Mouse (Mus musculus) heart, embryonic 11.5 days (tissue): ENCODE data around the gene Trmt2b. TPM values are rescaled to one million over a fixed set of nuclear protein-coding genes. Genes with fewer than 3 reads are reported as not detected.
"Not testable (repeated sequence)": the region's sequence is repeated elsewhere in the genome, so short reads cannot be mapped to it uniquely, and the experiment has no call there.

Source experiments
- ATAC-seq: fragments of 200-750 bp; cut with Nextera tagmentation; replicated peaks from 2 replicates; pipeline ENCODE4 v1.8.0; 2017; ENCODE audit warnings: moderate library complexity; ENCODE audit not compliant: insufficient number of reproducible peaks, low FRiP score, low TSS enrichment
- H3K27ac ChIP-seq: fragments of 300-500 bp; sonication (generic); 2 replicates; pipeline ENCODE4 v1.5.1; 2014; ENCODE audit warnings: mild to moderate bottlenecking, low read depth, low read length
- H3K27me3 ChIP-seq: fragments of 300-500 bp; sonication (generic); 2 replicates; pipeline ENCODE4 v1.6.1; 2014; ENCODE audit warnings: mild to moderate bottlenecking, low read length, mixed read lengths; ENCODE audit not compliant: control insufficient read depth, insufficient read depth
- H3K36me3 ChIP-seq: fragments of 300-500 bp; sonication (generic); 2 replicates; pipeline ENCODE4 v1.6.1; 2014; ENCODE audit warnings: mild to moderate bottlenecking, low read length, moderate library complexity, mixed read lengths; ENCODE audit not compliant: control insufficient read depth, insufficient read depth
- H3K4me1 ChIP-seq: fragments of 300-500 bp; sonication (generic); 2 replicates; pipeline ENCODE4 v1.6.1; 2014; ENCODE audit warnings: low read length; ENCODE audit not compliant: control insufficient read depth, insufficient read depth
- H3K4me2 ChIP-seq: fragments of 300-500 bp; sonication (generic); 2 replicates; pipeline ENCODE4 v1.6.1; 2014; ENCODE audit warnings: mild to moderate bottlenecking, moderate library complexity
- H3K4me3 ChIP-seq: fragments of 300-500 bp; sonication (generic); 2 replicates; pipeline ENCODE4 v1.5.1; 2014; ENCODE audit warnings: low read depth, low read length
- H3K9ac ChIP-seq: fragments of 300-500 bp; sonication (generic); 2 replicates; pipeline ENCODE4 v1.6.1; 2014; ENCODE audit warnings: mild to moderate bottlenecking, low read depth, low read length, moderate library complexity
- H3K9me3 ChIP-seq: fragments of 300-500 bp; sonication (generic); replicated peaks from 2 replicates; pipeline ENCODE4 v1.6.1; 2016; ENCODE audit warnings: low read length; ENCODE audit not compliant: control insufficient read depth
- WGBS: fragments of 180-500 bp; shearing (Covaris S2); extraction: QIAGEN DNeasy Blood & Tissue Kit; methylation state at CpG from one replicate; pipeline ENCODE4 v1.1.7; 2014; ENCODE audit not compliant: insufficient replicate concordance; 5-methylcytosine and 5-hydroxymethylcytosine counted together
- polyA plus RNA-seq: library from polyadenylated mRNA; unstranded; fragments of >200 nt; fragmentation: Nextera tagmentation; extraction: Ambion mirVana; gene quantifications from 2 replicates; pipeline ENCODE4 v1.2.1, GENCODE M21; 2014

Gene Trmt2b
- 31.4 and 33.1 TPM in 2 replicates for polyA plus RNA-seq

DNA sequence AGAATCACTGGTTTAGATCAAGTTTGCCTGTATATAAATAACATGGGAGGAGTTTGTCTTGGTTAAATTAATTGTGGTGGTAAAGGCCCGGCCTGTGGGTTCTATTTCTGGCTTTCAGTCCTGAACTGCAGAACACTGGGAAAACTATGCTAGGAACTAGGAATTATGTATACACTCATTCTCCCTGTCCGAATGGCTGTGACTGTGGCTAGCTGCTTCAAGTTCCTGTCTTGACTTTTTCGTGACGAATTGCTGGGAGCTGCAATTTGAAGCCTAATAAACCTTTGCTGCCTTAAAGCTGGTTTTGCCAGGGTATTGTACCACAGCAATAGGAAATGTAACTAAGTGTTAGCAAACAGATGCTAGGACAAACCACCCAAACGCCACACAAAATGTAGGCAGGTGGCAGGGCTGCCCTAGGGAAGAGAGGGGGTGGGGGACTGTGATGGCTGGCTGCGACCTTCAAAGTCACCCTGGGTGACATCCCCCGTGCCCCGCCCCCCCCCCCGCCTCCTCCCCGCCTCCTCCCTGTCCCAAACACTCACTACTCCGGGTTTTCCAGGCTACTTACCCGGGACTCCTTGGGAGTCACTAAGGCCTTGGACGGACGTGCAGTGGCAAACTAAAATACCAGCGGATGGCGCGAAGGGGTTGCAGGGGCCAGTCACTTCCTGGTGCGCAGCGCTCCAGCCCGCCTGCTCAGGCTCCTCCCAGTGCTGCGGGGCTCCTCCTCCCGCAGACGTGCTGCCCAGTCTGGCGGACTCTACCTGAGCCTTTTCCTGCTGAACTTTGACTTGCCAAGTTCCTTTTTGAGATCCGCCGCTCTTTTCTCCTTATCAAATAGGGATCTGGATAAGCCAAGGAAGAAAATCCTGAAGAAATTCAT lies at the start of gene Trmt2b:
Trmt2b (minus strand) TSS at position 710 of the 886 bp plus-strand sequence.
- Histone ChIP-seq H3K27ac (peak within 1 kb of the TSS; percentile 87), H3K27me3 (no peaks in the 10 kb centered on the region), H3K4me1 (no peaks in the 10 kb centered on the region), H3K36me3 (no peaks in the 10 kb centered on the region), H3K4me3 (peak within 1 kb of the TSS; percentile 43), H3K4me2 (peak within 1 kb of the TSS; percentile 56), H3K9me3 (no peaks in the 10 kb centered on the region), H3K9ac (peak within 1 kb of the TSS; percentile 52)
- ATAC-seq: peak; percentile 86
- WGBS: 15% methylated on average over 19 of the region's 26 CpGs

DNA sequence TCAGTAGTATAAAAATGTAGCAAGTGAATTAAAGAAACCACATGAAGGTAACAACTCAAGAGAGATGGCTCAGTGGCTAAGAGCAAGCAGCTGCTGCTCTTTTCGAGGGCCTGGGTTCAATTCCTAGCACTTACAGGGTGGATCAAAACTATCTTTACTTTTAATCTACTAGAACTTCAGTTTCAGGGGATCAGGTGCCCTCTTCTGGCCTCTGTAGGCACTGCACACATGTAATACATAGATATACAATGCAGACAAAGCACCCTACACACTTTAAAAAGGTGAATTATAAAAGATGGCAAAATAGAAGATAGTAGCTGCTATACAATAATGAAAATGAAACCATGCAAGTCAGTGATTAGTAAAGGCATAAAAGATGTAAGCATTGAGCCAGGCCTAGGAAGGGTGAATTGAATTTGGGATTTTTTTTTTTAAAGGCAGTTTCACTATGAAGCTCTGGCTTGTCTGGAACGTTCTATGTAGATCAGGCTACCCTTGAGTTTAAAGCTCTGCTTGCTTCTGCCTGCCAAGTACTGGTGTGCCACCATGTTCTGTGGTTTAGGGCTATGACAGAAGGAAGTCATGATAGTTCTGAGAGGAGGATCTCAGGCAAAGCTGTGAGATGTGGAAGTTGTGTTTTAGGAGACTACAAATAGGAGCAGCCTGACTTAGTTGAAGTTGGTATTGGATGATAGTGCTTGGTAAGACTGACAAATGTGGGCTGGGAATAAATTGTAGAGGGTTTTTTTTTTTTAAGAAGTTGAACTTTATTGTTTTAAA lies 42.6 kb upstream of the Trmt2b start:
- Histone ChIP-seq H3K9me3 (no peaks in the 10 kb centered on the region), H3K4me3 (no peak overlapping the region), H3K4me2 (no peak overlapping the region), H3K4me1 (no peaks in the 10 kb centered on the region), H3K9ac (no peak overlapping the region), H3K27me3 (no peaks in the 10 kb centered on the region), H3K36me3 (no peaks in the 10 kb centered on the region), H3K27ac (no peak overlapping the region)
- ATAC-seq: no peak
- 74% methylated on average over 2 of the region's 2 CpGs for WGBS

DNA sequence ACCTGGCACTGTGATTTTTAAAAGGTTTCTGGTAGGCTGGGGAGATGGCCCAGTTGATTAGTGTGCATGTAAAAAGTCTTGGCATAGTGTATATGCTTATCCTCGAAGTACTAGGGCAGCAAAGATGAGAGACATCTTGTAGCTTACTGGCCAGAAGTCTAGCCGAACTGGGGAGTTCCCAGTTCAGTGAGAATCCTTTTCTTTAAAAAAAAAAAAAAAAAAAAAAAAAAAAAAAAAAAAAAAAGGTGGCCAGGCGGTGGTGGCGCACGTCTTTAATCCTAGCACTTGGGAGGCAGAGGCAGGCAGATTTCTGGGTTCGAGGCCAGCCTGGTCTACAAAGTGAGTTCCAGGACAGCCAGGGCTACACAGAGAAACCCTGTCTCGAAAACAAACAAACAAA lies 34.4 kb upstream of the Trmt2b start:
- WGBS: 72% methylated on average over 7 of the region's 7 CpGs

DNA sequence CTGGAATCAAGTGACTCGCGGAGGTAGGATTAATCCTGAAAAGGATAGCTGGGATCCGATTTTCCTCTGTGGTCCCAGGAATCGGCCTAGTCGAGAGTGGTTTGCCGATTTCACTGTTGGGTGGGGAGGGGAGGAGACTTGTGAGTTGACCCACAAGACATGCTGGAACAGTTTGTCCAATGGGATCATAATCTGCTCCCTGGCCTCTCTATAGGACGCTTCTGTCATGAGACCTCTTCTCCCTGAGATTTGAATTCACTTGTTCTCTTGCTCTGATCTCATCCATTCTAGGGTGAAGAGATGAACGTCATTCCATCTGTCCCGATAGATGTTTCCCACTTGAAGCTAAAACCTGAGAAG lies 31.5 kb upstream of the Trmt2b start:
- whole genome bisulfite sequencing: 26% methylated on average over 9 of the region's 9 CpGs
- H3K9ac ChIP-seq: peak overlapping the region; percentile 71; the same call in 1 of the 2 replicates

More for the DNA sequence above, 34.4 kb upstream of the Trmt2b start:
- not testable (repeated sequence) for H3K4me3 ChIP-seq, H3K4me1 ChIP-seq, H3K27ac ChIP-seq, H3K4me2 ChIP-seq, H3K9ac ChIP-seq, H3K27me3 ChIP-seq, ATAC-seq, H3K9me3 ChIP-seq, H3K36me3 ChIP-seq

GRCm38 (mm10) chrX:134307534-134308274 lies 30.9 kb upstream of the Trmt2b start, which contains the start of gene Cenpi:
TSS of gene Cenpi (plus strand) at chrX:134308084.
- no peak within 1 kb of the TSS for H3K27ac ChIP-seq
- peak within 1 kb of the TSS; percentile 58 for H3K4me2 ChIP-seq
- no peaks in the 10 kb centered on the region for H3K9me3 ChIP-seq
- H3K9ac ChIP-seq: peak within 1 kb of the TSS; percentile 71
- ATAC-seq: peak; percentile 94
- H3K27me3 ChIP-seq: no peaks in the 10 kb centered on the region
- peak within 1 kb of the TSS; percentile 38 for H3K4me3 ChIP-seq
- 25% methylated on average over 36 of the region's 36 CpGs for WGBS
- no peaks in the 10 kb centered on the region for H3K4me1 ChIP-seq
- H3K36me3 ChIP-seq: no peaks in the 10 kb centered on the region

More for the DNA sequence above, 31.5 kb upstream of the Trmt2b start:
- Histone ChIP-seq H3K9me3 (no peaks in the 10 kb centered on the region), H3K4me2 (peak overlapping the region; percentile 58), H3K4me3 (peak overlapping the region; percentile 38), H3K27ac (no peak overlapping the region), H3K36me3 (no peaks in the 10 kb centered on the region), H3K4me1 (no peaks in the 10 kb centered on the region), H3K27me3 (no peaks in the 10 kb centered on the region)
- peak; percentile 75; the same call in 1 of the 2 replicates for ATAC-seq

DNA sequence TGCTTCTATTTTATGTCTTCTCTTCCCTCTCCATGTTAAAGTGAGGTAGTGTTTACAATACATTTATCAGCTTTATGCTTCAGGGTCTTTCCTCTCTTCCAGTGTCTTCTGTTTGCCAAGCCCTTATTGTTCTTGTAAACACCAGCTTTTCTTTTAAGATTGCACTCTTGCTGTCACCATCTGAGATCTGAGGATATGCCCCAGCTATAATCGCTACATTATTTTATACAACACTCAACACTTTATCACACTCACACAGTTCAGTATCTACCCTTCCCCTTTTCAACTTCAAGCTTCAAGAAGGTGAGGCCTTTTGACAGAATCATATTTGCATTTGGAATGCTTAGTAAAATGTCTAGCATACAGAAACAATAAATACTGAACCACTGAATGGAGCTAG lies 26.5 kb upstream of the Trmt2b start:
- H3K4me1 ChIP-seq: no peaks in the 10 kb centered on the region
- H3K4me2 ChIP-seq: no peak overlapping the region
- no peaks in the 10 kb centered on the region for H3K9me3 ChIP-seq
- WGBS: 83% methylated on average over 1 of the region's 1 CpGs
- H3K27me3 ChIP-seq: no peaks in the 10 kb centered on the region
- H3K9ac ChIP-seq: no peak overlapping the region
- no peak for ATAC-seq
- H3K27ac ChIP-seq: no peak overlapping the region
- H3K36me3 ChIP-seq: no peaks in the 10 kb centered on the region
- no peak overlapping the region for H3K4me3 ChIP-seq

DNA sequence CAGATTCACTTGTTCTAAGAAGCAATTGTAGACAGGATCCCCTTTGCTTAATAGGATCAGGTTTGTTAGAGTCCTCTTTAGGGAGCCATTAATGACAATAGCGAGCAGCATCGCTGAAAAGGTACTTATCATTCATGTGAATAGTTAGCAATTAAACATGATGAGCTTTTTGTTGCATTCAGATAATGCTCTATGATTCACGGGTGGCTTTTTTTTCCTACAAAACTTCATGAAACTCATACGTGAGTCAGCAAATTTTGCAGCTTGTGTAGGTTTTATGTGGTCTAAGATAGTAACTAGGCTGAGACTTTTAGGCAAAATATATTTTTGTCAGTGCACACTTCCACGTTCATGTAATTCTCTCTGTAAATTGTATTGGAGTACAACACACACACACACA lies 23.4 kb upstream of the Trmt2b start:
- Histone ChIP-seq H3K27me3 (peaks cover 3% of the 10 kb centered on the region; the same call in 1 of the 2 replicates), H3K9ac (no peak overlapping the region), H3K4me1 (no peaks in the 10 kb centered on the region), H3K36me3 (no peaks in the 10 kb centered on the region), H3K4me2 (no peak overlapping the region), H3K4me3 (no peak overlapping the region), H3K9me3 (no peaks in the 10 kb centered on the region), H3K27ac (no peak overlapping the region)
- WGBS: 56% methylated on average over 5 of the region's 5 CpGs
- no peak for ATAC-seq

DNA sequence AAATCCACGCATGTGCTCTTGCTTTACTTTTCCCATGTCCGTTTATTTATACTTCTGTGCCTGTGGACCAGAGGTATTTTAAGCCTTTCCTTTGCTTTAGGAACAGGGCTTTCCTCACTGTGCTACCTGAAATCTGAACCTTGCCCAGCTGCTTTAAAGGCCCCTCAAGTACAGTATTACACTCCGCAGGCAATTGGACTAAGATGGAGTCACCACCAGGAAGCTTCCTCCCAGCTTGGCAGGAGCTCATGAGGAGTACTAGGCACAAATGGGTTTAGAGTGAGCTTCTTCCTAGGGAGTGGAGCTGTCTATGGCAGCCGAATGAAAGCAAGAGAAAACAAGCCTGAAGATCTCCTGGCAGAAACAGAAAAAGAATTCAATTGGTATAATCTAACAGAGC lies 20.4 kb upstream of the Trmt2b start:
- no peak for ATAC-seq
- no peak overlapping the region for H3K27ac ChIP-seq
- H3K27me3 ChIP-seq: peaks cover 3% of the 10 kb centered on the region; the same call in 1 of the 2 replicates
- H3K9me3 ChIP-seq: no peaks in the 10 kb centered on the region
- no peak overlapping the region for H3K4me3 ChIP-seq
- H3K36me3 ChIP-seq: no peaks in the 10 kb centered on the region
- no peak overlapping the region for H3K9ac ChIP-seq
- 25% methylated on average over 4 of the region's 4 CpGs for WGBS
- no peak overlapping the region; the same call in 1 of the 2 replicates for H3K4me2 ChIP-seq
- no peaks in the 10 kb centered on the region for H3K4me1 ChIP-seq
